Mouse (Mus musculus) regulatory T cell (primary cell): ENCODE results near the gene Zfp598.

ENCODE experiments used
- in situ Hi-C: fragments of 300-600 bp; cut with MboI, MseI; formaldehyde crosslinking; loops from one replicate; pipeline ENCODE4 v1.15.1; 2025; ENCODE audit warnings: high pct_unique_total_duplicates

The Zfp598 gene

DNA sequence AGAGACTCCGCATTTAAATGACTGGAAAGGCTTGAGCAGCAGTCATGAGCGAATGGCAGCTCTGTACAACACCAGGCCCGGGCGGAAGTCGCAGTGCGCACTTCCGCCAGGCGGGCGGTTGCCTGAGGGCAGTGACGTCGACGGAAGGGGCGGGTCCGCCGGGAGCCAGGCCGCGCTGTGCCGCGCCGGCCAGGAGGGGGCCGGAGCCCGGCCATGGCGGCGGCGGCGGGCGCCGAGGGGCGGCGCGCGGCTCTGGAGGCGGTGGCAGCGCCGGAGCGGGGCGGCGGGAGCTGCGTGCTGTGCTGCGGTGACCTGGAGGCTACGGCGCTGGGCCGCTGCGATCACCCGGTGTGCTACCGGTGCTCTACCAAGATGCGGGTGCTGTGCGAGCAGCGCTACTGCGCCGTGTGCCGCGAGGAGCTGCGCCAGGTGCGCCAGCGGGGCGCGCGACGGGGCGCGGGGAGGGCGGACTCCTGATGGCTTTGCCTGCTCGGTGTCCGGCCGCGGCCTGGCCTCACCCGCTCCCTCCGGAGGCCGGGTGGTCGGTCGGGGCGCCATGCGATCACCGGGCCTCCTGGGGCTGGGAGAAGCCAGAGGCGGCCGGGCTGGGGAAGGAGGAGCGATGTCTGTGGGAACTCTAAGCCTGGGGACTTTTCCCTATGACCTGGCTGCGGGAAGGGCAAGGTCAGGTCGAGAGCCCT, at the start of gene Zfp598:
Zfp598 (plus strand) TSS at position 143 of the 701 bp plus-strand sequence.
- in situ Hi-C loops, result no loop called here

DNA sequence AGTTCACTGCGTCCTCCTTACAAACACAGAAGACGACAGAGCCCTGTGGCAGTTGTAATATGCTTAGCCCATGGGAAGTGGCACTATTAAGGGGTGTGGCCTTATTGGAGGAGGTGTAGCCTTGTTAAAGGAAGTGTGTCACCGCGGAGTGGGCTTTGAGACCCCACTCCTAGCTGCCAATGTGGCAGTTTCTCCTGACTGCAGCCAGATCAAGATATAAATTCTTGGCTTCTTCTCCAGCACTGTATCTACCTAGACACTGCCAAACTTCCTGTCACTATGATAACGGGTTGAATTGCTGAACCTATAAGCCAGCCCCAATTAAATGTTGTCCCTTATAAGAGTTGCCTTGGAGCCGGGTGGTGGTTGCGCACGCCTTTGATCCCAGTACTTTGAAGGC, 44.0 kb upstream of the Zfp598 start:
- in situ Hi-C loops, result no loop called here

- in situ Hi-C loops, result no loop called here
These were observed 40.8 kb upstream of the Zfp598 start for GRCm38 (mm10) chr17:24628646-24629045.

- in situ Hi-C loops, result no loop called here
These were observed 39.4 kb upstream of the Zfp598 start for GRCm38 (mm10) chr17:24630072-24630471.

DNA sequence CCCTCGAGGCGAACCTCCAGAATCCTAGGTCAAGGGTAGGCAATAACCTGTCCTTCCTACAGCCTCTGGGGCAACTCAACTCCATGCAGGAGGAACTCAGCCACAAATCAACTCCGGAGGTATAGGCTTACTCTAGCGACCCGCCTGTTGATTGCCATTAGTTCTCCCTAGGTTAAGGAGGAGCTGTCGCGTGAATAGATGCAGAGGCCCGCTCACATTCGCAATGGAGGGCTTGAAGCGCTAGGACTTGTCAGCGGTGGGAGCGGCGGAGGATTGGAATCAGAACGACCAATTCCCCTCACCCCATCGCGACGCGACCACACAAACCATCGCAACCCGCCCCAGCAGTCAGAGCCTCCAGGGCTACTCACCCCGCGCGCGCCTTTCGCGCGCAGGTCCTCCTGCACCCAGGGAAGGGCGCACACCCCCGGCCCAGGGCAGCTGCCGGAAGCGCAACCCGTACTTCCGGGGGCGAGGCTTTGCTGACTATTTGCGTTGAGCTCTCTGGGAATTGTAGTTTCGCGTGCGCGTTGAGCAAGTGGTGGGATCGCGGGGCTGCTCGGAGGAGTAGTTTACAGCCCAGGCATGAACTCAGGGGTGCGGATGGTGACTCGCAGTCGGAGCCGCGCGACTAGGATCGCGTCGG, 37.2 kb upstream of the Zfp598 start, which contains the start of the genes Tsc2 and Nthl1:
Tsc2 (minus strand) TSS at position 464 of the 646 bp plus-strand sequence.
Nthl1 (plus strand) TSS at position 514 of the 646 bp plus-strand sequence.
- in situ Hi-C loops, result no loop called here

DNA sequence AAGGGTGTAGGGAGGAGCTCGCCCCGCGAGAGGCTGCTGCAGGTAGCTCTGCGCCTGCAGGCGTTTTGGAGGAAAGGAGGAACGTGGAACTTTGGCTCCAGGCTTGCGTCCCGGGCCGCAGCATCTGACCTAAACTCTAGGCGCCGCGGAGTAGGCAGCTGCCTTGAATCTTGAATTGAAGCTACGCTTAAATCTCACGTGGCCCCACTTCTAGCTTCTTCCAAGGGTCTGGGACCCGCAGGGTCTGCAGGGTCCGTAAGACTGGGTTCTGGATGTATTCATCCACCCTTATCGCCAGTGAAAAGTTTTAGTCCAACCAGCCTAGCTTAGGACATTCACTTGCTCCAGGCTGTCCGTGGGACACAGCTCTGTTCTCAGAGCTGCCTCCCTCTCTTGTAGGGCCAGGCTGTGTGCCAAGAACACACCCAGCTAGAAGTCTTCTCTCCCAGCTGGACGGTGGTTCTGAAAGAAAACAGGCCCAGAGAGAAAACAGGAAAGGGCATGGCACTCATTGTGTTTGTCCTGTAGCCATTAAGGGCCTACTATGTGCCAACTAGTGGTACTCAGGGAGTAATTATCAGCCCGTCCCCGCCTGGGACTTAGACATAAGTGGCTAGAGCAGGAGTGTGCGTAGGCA, 36.6 kb upstream of the Zfp598 start:
- in situ Hi-C loops, result no loop called here

DNA sequence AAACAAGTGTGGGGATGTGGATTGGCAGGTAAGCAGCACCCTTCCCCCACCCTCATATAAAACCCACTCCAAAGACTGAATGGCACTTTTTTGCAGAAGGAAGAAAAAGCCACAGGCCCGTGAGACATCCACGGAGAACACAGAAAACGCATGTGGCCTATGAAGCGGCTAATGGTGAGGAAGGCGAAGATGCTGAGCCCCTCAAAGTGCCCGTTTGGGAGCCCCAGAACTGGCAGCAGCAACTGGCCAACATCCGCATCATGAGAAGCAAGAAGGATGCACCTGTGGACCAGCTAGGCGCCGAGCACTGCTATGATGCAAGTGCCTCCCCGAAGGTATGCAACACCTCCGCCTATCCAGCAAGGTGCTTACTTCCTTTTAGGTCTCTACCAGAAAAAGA, 35.7 kb upstream of the Zfp598 start:
- in situ Hi-C loops, result no loop called here

- in situ Hi-C loops, result no loop called here
These were observed 34.5 kb upstream of the Zfp598 start for GRCm38 (mm10) chr17:24635024-24635423.

DNA sequence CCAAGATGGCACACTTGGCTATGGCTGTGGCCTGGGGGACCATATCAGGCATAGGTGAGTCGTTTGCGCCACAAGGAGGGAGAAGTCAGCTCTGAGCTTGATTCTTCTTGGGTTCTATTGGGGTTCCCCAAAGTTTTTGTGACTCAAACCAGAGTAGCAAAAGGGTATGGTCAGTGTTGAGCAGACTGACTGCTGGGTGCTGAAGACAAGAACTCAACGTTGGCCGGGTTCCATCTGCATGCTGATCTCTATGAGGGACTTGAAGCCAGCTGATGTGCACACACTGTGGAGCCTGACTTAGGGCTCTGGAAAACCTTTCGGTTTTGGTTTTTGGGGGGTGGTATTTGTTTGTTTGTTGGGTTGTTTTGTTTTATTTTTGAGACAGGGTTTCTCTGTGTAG, 33.8 kb upstream of the Zfp598 start:
- in situ Hi-C loops, result no loop called here

- in situ Hi-C loops, result no loop called here
These were observed 32.6 kb upstream of the Zfp598 start for GRCm38 (mm10) chr17:24636781-24637481.

- in situ Hi-C loops, result no loop called here
These were observed 31.3 kb upstream of the Zfp598 start for GRCm38 (mm10) chr17:24638214-24638613.

DNA sequence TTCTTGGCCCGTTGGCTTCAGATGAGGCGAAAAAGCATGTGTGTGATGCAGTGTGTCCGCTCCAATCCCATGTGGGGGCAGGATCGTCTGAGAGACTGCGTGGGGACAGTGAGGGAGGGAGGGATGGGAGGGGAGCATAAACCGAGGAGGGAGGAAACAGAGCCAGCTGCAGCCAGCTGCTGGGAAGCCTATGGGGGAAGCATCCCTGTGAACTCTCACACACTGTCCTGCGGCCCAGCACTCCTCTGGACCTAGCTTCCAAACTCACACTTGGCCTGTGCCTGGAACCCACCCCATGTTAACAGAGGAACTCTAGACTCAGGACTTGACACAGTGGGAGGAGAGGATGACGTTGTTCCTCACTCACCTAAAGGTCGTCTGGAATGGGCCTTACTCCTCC, 30.6 kb upstream of the Zfp598 start:
- in situ Hi-C loops, result no loop called here

DNA sequence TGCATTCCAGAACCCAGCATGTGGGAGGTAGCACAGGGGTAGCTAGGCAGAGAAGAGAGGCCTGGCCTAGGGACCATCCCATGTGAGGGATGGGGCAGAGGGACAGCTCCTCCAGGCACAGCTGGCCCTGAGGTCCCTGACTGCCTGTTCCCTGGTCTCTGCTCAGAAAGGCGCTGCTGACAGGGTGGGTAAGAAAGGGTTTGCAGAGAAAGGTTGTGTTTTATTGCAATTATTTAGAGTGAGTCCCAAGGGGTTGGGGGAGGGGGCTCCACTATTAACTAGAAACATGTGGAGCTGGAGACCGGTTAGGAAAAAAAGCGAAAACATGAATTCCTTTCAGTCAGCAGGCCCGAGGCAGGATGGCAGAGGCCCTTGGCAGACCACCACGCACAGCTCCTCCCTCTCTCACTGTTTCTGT, 29.9 kb upstream of the Zfp598 start:
- in situ Hi-C loops, result no loop called here

- in situ Hi-C loops, result no loop called here
These were observed 29.4 kb upstream of the Zfp598 start for GRCm38 (mm10) chr17:24640119-24640518.

DNA sequence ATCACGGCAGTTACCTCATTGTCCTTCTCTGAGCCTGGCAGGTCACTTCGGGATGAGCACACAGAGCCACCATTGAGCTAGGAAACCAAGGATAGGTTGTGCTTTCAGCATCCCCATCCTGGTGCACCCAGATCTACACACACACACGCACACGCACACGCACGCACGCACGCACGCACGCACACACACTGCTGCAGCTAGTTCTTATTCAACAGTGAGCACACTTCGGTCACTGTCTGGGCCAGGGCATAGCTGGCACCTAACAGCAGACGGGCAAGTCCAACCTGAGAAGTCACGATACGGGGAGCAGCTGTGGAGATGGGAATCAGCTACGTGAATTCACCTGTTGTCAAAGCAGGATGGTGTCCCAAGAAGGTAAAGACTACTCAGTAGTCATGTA, 28.9 kb upstream of the Zfp598 start:
- in situ Hi-C loops, result no loop called here

DNA sequence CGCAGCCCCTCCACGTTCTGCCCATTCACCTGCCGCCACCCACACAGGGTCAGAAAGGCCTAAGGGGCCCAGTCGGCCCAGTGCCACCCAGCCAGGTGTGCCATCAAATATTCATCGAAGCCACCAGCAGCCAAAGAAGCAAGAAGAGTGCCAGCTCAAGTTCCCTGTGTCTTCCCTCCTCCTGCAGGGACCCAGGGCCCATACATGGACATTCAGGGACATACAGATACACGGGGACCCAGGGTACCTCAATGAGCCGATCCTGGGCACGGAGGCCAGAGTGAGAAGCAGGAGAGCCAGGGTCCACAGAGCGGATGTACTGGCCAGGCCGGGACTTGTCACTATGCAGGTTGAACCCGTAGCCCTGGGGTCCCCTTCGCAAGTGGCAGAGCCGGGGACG, 27.5 kb upstream of the Zfp598 start:
- in situ Hi-C loops, result no loop called here

DNA sequence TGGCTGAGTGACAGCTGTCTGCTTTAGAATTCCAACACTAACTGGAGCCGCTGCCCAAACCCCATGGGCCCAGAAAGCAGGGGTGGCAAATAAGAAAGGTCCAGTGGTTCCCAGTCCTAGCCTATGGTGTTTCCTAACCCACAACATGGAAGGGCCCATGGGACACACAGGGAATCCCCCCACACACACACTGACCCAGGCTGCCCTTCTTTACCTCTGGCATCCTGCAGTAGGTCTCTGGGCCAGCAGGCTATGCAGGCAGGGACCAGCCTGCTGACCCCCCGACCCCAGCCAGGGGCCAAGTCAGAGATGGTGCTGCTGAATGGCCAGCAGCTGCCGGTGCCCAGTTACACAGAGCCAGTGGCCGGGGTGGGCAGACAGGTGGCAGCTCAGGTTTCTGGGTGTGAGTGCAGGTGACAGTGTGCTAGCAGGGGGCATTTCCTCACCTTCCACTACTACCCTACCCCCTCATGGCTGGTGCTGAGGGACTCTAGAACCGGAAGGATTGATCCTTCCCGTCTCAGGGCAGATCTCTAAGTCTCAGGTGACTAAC, 26.6 kb upstream of the Zfp598 start:
- in situ Hi-C loops, result no loop called here

DNA sequence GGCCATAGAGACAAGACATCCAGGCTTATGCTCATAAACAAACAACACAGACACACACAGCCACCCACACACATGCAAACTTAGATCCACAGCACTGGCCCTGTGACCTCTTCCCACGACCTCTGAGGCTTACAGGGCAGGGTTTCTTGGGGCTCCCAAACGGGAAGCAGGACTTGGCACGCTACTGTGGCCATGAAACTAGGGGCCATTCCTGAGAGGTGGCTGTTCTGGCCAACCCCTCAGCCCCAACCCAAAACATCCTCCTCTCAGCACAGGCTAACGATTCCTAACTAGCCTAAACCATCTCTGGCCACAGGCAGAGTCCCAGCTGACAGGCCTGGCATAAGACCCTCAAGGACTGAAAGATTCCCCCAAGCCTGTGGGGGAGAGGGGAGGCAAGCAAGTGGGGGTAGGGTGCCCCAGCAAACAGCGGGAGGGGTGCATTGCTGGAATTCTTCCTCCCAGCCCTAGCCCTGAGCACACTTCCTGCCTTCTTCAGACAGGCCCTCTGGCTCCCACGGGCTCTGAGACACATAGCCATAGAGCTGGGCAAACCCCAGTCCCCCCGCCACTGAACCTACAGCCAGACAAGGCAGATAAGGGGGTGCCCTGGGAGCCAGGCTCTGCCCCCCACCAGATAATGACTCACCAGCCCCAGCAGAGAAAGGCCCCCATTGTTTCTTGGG, 25.3 kb upstream of the Zfp598 start:
- in situ Hi-C loops, result no loop called here

DNA sequence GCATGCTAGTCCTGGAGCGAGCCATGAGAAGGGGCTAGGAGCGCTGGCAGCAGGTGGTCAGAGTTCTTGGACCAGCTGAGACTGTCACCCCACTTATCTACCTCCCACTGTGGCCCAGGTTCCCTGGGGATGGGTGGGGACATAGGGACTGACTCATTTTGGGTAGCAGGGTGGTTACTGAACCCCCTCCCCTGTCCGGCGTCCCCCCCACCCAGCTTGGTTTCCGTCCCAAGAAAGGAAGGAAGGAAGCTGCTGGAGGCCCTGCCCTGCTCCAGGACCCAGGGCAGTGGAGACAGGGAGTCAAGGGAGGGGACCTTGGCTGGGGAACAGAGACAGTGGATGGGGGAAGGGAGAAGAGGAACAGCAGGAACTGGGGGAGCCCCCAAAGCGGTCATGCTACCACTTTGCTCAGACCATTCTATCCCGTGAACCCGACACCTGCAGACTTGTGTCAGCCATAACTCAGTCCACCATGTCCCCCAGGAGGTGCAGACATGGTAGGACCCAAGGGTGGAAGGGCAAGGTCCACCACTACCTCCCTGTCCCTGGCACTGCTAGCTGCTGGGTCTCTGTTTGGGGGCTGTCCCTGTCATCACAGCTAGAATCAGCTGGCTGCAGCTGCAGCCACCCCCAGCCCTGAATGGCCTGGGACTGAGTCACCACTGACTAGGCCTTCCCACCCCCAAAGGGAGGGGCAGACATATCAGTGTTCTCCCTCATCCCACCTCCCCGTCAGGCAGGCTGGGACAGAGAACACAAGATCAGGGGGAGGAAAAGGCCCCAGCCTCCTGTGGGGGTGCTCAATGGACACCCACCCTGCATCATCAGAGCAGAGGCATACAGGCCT, 24.4 kb upstream of the Zfp598 start:
- in situ Hi-C loops, result no loop called here

DNA sequence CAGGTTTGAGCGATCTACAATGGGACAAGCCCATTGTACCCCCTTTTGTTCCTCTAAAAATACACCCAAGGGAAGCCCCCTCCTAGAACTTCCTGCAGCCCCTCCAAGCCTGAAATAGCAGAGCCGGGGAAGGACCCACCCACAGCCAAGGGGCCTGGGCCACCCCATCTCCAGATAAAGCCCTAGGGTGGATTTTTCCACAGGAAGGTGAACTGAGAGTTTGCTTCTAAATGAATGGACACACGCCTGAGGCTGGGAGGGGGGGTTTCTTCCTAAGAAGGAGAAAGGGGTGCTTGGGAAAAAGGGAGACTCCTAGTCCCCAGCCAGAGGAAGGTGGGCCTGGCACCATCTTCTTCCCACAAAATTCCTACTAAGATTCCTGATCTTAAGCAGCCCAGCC, 23.6 kb upstream of the Zfp598 start:
- in situ Hi-C loops, result no loop called here
